ENCODE assay signal across 8 mouse cellular contexts in genomic region chr13:110097424-110098050, GRCm38 (mm10).
DNase-seq lines count a peak whose midpoint lies in the region; ATAC-seq lines count a peak whose summit lies in the region.

No protein-coding gene starts in this region.

- H3K4me2 ChIP-seq in hindbrain, embryonic 13.5 days: no peak overlapping the region
- H3K4me2 ChIP-seq in hindbrain, embryonic 15.5 days: no peak overlapping the region

- peak overlapping the region; percentile 69 for H3K27ac ChIP-seq in hindbrain, embryonic 13.5 days
- no peak overlapping the region for H3K27ac ChIP-seq in hindbrain, embryonic 10.5 days
- peak overlapping the region; percentile 48 for H3K27ac ChIP-seq in hindbrain, embryonic 15.5 days (replicated peaks)

- no peaks in the 10 kb centered on the region for H3K36me3 ChIP-seq in hindbrain, embryonic 13.5 days
- H3K36me3 ChIP-seq in hindbrain, embryonic 10.5 days: no peaks in the 10 kb centered on the region
- no peaks in the 10 kb centered on the region for H3K36me3 ChIP-seq in hindbrain, embryonic 15.5 days

- WGBS in hindbrain, embryonic 13.5 days: 72% methylated on average over 6 of the region's 6 CpGs
- WGBS in hindbrain, embryonic 10.5 days: 81% methylated on average over 6 of the region's 6 CpGs
- WGBS in hindbrain, embryonic 15.5 days: 64% methylated on average over 6 of the region's 6 CpGs

- H3K9ac ChIP-seq in hindbrain, embryonic 13.5 days: no peak overlapping the region
- no peak overlapping the region for H3K9ac ChIP-seq in hindbrain, embryonic 15.5 days

- no peak for ATAC-seq in hindbrain, embryonic 13.5 days (ENCODE audit: low FRiP score)
- no peak for ATAC-seq in hindbrain, embryonic 15.5 days (ENCODE audit: low FRiP score, low read depth)

- no peaks in the 10 kb centered on the region for H3K27me3 ChIP-seq in hindbrain, embryonic 13.5 days
- no peaks in the 10 kb centered on the region for H3K27me3 ChIP-seq in hindbrain, embryonic 10.5 days (ENCODE audit: insufficient read depth, poor library complexity, severe bottlenecking)
- no peaks in the 10 kb centered on the region for H3K27me3 ChIP-seq in hindbrain, embryonic 15.5 days

- DNase-seq in hindbrain, embryonic 10.5 days (ENCODE audit: low spot score): no peak
- peak; percentile 14 for DNase-seq in urinary bladder, postnatal 14 days (ENCODE audit: low spot score)
- no peak for DNase-seq in urinary bladder, postnatal 25 days (ENCODE audit: low spot score)
- DNase-seq in testis, postnatal 14 days (ENCODE audit: low spot score): peak; percentile 29
- no peak for DNase-seq in urinary bladder, adult 2 months (ENCODE audit: low spot score)
- no peak for DNase-seq in spleen, postnatal 10 days (ENCODE audit: low spot score in 2 of 2)

- no peak overlapping the region for H3K4me3 ChIP-seq in hindbrain, embryonic 13.5 days
- no peak overlapping the region for H3K4me3 ChIP-seq in hindbrain, embryonic 10.5 days
- H3K4me3 ChIP-seq in hindbrain, embryonic 15.5 days: no peak overlapping the region

- peaks cover 43% of the 10 kb centered on the region for H3K4me1 ChIP-seq in hindbrain, embryonic 13.5 days (replicated peaks)
- H3K4me1 ChIP-seq in hindbrain, embryonic 10.5 days (replicated peaks): peaks cover 24% of the 10 kb centered on the region
- peaks cover 29% of the 10 kb centered on the region for H3K4me1 ChIP-seq in hindbrain, embryonic 15.5 days (replicated peaks)

- no peaks in the 10 kb centered on the region for H3K9me3 ChIP-seq in hindbrain, embryonic 13.5 days
- H3K9me3 ChIP-seq in hindbrain, embryonic 10.5 days: no peaks in the 10 kb centered on the region
- H3K9me3 ChIP-seq in hindbrain, embryonic 15.5 days: no peaks in the 10 kb centered on the region

Comparison
In these comparisons a context has a peak if more than half of its experiments do, and no peak if none do; other contexts are left out.
1. DNase-seq: peak in urinary bladder, postnatal 14 days (single experiment) and testis, postnatal 14 days (single experiment); none in hindbrain, embryonic 10.5 days (single experiment), urinary bladder, postnatal 25 days (single experiment), urinary bladder, adult 2 months (single experiment) and spleen, postnatal 10 days (0 of 2).